Mouse (Mus musculus): ENCODE data around the gene Zmynd15. TPM values are rescaled to one million over a fixed set of nuclear protein-coding genes. Genes with fewer than 3 reads are reported as not detected.
A peak's percentile ranks its signal among the peaks of the same experiment; 100 is the strongest.

The Zmynd15 gene
- total RNA-seq, 4 experiments from 2014 or later, result 1.1 to 2.7 (median 1.9) TPM

DNA sequence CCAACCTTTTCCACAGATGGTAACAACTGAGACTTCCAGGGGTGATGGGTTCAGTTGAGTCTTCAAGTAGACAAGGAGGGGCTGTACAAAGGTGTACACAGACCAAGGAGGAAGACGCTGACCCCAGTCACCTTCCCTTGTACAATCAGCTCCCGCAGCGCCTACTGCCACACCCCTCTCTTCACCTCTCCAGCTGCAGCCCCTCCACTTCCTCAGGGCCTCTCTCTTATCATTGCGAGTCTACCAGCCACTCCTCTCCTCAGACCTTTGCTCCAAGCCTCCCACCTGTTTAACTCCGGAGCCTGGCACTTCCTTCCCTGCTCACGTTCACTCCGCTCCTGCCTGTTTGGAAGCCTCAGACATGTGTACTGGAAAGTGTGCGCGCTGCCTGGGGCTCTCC is 45.7 kb downstream of the Zmynd15 start, which contains the start of gene Tm4sf5:
Tm4sf5 (plus strand) TSS at position 275 of the 400 bp plus-strand sequence.
- no peak for DNase-seq (ENCODE audit: low spot score)

DNA sequence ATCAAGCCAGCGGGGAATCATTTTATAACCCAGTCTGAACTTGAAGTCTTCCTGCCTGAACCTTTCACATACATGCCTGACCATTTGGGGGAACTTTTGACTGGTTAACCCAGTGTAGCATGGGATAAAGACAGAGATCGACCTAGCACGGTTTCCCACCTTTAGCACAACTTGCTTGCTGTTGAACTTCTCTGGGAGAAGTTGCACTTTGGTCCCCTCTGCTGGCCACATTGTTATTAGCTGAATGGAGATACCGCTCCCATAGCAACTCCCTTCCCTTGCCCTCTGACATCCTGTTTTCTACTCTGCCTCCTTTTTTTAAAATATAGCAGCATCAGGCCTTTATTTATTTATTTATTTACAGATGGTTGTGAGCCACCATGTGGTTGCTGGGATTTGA is 47.2 kb downstream of the Zmynd15 start:
- peak; percentile 84 for DNase-seq (ENCODE audit: low spot score)

DNA sequence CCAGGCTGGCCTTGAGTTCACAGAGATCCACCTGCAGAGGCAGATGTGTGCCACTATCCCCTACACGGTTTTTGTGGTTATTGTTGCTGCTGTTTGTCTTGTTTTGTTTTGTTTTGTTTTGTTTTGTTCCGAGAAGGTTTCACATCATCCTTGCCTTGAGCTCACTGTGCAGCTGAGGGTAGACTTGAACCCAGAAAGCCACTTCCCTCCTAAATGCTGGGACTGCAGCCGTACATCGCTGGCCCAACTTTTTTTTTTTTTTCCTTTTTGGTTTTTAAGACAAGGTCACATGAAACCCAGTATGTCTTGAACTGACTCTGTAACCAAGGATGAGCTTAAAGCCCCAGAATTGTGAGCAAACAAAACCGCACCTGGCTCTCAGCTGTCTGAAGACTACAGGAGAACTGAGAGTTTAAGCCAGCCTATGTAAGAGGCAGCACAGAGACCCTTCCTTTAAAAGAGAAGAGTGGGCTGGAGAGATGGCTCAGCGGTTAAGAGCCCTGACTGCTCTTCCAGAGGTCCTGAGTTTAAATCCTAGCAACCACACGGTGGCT is 47.8 kb downstream of the Zmynd15 start:
- no peak for DNase-seq (ENCODE audit: low spot score)

DNA sequence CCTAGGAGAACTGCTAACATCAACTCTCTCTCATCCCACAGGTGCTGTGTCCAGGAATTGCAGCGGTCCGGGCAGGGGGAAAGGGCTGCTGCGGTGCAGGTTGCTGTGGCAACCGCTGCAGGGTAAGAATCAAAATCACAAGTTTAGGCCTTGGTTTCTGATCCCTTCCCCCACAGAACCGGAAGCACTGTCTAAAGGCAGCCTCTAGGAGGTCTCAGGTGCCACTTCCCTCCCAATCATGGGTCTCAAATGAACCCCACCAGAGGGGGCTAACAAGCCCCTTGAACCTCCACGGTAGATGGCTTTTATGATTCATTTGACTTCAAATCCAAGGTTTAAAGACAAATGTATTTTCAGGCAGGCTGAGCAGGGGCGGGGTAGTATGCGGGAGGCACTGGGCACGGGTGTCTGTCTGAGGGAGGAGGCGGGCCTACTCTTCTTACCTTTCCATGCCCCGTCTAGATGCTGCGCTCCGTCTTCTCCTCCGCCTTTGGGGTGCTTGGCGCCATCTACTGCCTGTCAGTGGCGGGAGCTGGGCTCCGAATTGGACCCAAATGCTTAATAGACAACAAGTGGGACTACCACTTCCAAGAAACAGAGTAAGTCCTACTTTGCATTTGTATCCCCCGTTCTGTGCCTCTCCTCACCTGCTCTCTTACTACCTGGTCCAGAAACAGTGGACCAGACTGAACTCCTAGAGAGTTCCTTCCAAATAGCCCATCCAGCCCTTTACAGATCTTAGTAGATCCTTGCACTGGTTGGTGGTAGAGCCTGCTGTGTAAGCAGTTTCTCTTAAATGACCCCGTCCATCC is 50.7 kb downstream of the Zmynd15 start:
- no peak for DNase-seq (ENCODE audit: low spot score)

DNA sequence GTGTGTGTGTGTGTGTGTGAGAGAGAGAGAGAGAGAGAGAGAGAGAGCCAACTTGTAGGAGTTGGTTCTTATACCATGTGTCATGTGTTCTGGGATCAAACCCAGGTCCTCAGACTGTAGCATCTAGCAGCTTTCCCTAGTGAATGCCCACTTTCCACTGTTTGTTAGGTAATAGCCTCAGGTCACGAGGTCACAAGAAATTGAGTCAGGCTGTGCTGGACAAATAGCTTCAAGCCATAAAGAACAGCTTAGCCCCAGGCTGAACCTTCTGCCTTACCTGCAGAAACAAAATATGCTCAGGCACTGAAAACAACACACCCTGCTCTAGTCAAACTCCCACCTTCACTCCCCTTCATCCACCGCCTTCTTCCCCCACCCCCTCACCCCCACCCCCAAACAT is 52.0 kb downstream of the Zmynd15 start:
- DNase-seq (ENCODE audit: low spot score), result no peak

DNA sequence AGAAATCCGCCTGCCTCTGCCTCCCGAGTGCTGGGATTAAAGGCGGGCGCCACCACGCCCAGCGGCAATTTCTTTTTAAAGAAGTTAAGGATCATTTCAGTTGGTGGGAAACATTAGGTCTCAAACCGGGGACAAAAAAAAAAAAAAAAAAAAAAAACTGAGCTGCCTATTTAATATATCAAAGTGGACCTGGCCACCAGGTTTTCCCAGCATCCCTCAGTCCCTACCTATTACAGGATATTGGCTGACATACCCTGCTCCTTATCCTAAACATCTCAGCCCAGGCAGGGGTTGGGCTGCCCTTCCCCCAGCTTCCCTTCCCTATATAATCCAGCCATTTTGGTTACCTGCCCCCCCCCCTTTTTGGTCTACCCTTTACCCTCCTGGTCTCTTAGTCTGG is 52.6 kb downstream of the Zmynd15 start:
- DNase-seq (ENCODE audit: low spot score), result no peak

DNA sequence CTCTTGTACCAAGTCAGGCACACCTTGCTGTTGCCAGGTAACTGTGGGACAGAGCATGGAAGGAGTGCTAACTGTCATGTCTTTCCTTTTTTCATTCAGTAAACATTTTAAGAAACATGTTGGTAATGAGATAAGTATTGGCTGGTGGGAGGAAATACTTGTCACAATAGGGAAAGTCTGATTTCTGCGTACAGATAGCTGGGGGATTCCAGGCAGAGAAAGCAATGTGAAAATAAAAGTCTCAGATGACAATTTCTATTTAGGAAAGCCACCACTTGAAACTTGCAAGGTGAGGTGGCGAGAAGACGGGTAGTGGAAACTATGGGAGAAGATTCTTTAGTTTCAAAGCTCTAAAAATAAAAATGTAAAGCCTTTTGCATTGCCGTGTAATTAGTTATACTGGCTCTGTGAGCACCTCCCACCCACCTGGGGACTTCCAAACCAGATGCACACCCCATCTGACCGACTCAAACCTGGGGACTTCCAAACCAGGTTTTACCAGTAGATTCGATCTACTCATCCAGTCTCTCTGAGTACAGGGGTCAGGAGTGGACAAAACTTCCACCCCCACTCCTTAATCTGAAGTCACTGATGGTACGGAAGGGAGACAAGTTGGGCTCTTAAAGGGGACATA is 53.6 kb downstream of the Zmynd15 start:
- DNase-seq (ENCODE audit: low spot score), result no peak

DNA sequence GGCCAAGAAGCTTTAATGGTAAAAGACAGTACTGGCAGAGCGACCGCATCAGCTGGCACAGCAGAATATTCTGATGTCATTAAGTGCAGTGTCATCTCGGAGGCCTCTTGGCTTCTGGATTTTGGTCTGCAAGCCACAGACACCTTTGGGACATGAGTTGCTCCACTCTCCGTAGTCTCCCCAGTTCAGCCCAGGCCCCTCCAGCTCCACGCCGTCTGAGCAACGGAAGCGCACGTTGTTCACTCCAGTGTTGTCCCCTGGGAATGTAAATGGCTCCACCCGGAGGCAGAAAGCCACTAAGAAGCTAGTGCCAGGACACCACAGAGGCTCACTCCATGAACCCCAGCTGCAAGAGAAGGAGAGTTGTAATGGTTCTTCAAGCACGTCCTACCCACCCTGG is 54.3 kb downstream of the Zmynd15 start:
- no peak for DNase-seq (ENCODE audit: low spot score)

DNA sequence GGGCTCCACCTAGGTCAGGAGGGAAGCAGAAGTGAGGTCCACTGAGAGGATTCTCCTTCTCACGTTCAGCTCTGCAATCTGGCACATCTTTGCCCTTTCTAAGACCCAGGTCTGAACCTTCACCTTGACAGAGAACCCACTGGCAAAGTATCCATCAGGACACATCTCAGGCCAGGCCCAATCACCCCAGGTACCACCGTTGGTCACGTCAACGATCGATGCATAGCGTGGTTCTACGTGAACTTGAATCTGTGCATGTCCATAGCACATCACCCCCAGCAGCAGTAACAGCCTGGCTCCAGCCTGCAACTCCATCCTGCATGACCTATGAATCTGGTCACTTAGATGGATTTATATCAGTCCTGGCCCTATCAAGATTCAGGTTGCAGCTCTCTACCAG is 55.1 kb downstream of the Zmynd15 start, which contains the start of gene Vmo1:
Vmo1 (minus strand) TSS at position 329 of the 400 bp plus-strand sequence.
- DNase-seq (ENCODE audit: low spot score), result no peak

Small RNA genes lying within 50 kb of the gene (microRNA-seq; reads per million reads assigned to microRNA genes)
- gene Mir7115, result 2.2 reads per million

Other genes starting within 250 kb of the Zmynd15 start
- 1 to 10 TPM in 1 of 4 experiments, under 1 TPM in 3; 0.38 to 2.8 (median 0.68) TPM for gene Slc16a11, start 246.7 kb upstream of the Zmynd15 start, total RNA-seq (2022)
- 1 to 10 TPM; 2.5 to 3.6 (median 3.4) TPM for gene Slc16a13, start 238.4 kb upstream of the Zmynd15 start, total RNA-seq (2022)
- gene Bcl6b, start 229.6 kb upstream of the Zmynd15 start, total RNA-seq (2022), result 10 to 100 TPM in 3 of 4 experiments, 1 to 10 TPM in 1; 5.9 to 22.0 (median 17.3) TPM
- 10 to 100 TPM; 22.2 to 31.6 (median 29.0) TPM for gene 0610010K14Rik, start 221.5 kb upstream of the Zmynd15 start, total RNA-seq (2022)
- 1 to 10 TPM; 1.2 to 2.7 (median 2.4) TPM for gene Gm21988, start 219.6 kb upstream of the Zmynd15 start, total RNA-seq (2022)
- 100 to 1,000 TPM in 2 of 4 experiments, 10 to 100 TPM in 2; 91.2 to 119 (median 96.3) TPM for gene Rnasek, start 219.6 kb upstream of the Zmynd15 start, total RNA-seq (2022)
- 1 to 10 TPM; 2.6 to 4.0 (median 3.1) TPM for gene Alox12, start 204.1 kb upstream of the Zmynd15 start, total RNA-seq (2022)
- not detected for gene Alox12e, start 136.8 kb upstream of the Zmynd15 start, total RNA-seq (2022)
- 10 to 100 TPM in 1 of 4 experiments, 1 to 10 TPM in 1, under 1 TPM in 2; 0.25 to 79.7 (median 1.2) TPM for gene Alox15, start 107.4 kb upstream of the Zmynd15 start, total RNA-seq (2022)
- 10 to 100 TPM; 19.1 to 23.0 (median 20.6) TPM for gene Pelp1, start 49.4 kb upstream of the Zmynd15 start, total RNA-seq (2022)
- gene Arrb2, start 26.8 kb upstream of the Zmynd15 start, total RNA-seq (2022), result 10 to 100 TPM in 2 of 4 experiments, 1 to 10 TPM in 2; 9.0 to 10.9 (median 9.9) TPM
- gene Med11, start 7.5 kb upstream of the Zmynd15 start, total RNA-seq (2022), result 10 to 100 TPM in 1 of 4 experiments, 1 to 10 TPM in 3; 5.9 to 10.6 (median 6.9) TPM
- 10 to 100 TPM in 1 of 4 experiments, 1 to 10 TPM in 3; 8.4 to 10.3 (median 9.6) TPM for gene Cxcl16, start 551 bp downstream of the Zmynd15 start, total RNA-seq (2022)
- 1 to 10 TPM in 3 of 4 experiments, under 1 TPM in 1; 0.49 to 2.2 (median 1.5) TPM for gene Tm4sf5, start 45.8 kb downstream of the Zmynd15 start, total RNA-seq (2022)
- not detected for gene Vmo1, start 55.2 kb downstream of the Zmynd15 start, total RNA-seq (2022)
- gene Gltpd2, start 59.8 kb downstream of the Zmynd15 start, total RNA-seq (2022), result not detected
- 100 to 1,000 TPM; 218 to 249 (median 234) TPM for gene Psmb6, start 65.9 kb downstream of the Zmynd15 start, total RNA-seq (2022)
- gene Gm40193, start 73.5 kb downstream of the Zmynd15 start, total RNA-seq (2022), result not detected
- gene Pld2, start 80.6 kb downstream of the Zmynd15 start, total RNA-seq (2022), result 1 to 10 TPM; 6.2 to 8.6 (median 8.2) TPM
- 10 to 100 TPM; 47.8 to 52.8 (median 49.4) TPM for gene Mink1, start 103.4 kb downstream of the Zmynd15 start, total RNA-seq (2022)
- not detected for gene 4930544D05Rik, start 156.4 kb downstream of the Zmynd15 start, total RNA-seq (2022)
- not detected for gene Chrne, start 159.8 kb downstream of the Zmynd15 start, total RNA-seq (2022)
- under 1 TPM; 0.31 to 0.55 (median 0.54) TPM for gene Gp1ba, start 179.7 kb downstream of the Zmynd15 start, total RNA-seq (2022)
- gene Rnf167, start 187.8 kb downstream of the Zmynd15 start, total RNA-seq (2022), result 10 to 100 TPM; 53.0 to 67.3 (median 58.7) TPM
- 100 to 1,000 TPM; 640 to 724 (median 656) TPM for gene Slc25a11, start 188.0 kb downstream of the Zmynd15 start, total RNA-seq (2022)
- 100 to 1,000 TPM; 243 to 295 (median 274) TPM for gene Pfn1, start 195.2 kb downstream of the Zmynd15 start, total RNA-seq (2022)
- gene Eno3, start 197.8 kb downstream of the Zmynd15 start, total RNA-seq (2022), result 1,000 to 10,000 TPM; 1,693 to 1,917 (median 1,770) TPM
- 100 to 1,000 TPM in 1 of 4 experiments, 10 to 100 TPM in 3; 89.6 to 119 (median 95.7) TPM for gene Spag7, start 210.0 kb downstream of the Zmynd15 start, total RNA-seq (2022)
- gene Camta2, start 228.7 kb downstream of the Zmynd15 start, total RNA-seq (2022), result 10 to 100 TPM; 32.4 to 41.1 (median 34.2) TPM
- gene Inca1, start 240.7 kb downstream of the Zmynd15 start, total RNA-seq (2022), result 1 to 10 TPM; 5.1 to 6.7 (median 5.6) TPM
- 100 to 1,000 TPM; 456 to 555 (median 507) TPM for gene Kif1c, start 241.1 kb downstream of the Zmynd15 start, total RNA-seq (2022)